Mouse (Mus musculus): ENCODE data around the gene Rbfox1.

DNA sequence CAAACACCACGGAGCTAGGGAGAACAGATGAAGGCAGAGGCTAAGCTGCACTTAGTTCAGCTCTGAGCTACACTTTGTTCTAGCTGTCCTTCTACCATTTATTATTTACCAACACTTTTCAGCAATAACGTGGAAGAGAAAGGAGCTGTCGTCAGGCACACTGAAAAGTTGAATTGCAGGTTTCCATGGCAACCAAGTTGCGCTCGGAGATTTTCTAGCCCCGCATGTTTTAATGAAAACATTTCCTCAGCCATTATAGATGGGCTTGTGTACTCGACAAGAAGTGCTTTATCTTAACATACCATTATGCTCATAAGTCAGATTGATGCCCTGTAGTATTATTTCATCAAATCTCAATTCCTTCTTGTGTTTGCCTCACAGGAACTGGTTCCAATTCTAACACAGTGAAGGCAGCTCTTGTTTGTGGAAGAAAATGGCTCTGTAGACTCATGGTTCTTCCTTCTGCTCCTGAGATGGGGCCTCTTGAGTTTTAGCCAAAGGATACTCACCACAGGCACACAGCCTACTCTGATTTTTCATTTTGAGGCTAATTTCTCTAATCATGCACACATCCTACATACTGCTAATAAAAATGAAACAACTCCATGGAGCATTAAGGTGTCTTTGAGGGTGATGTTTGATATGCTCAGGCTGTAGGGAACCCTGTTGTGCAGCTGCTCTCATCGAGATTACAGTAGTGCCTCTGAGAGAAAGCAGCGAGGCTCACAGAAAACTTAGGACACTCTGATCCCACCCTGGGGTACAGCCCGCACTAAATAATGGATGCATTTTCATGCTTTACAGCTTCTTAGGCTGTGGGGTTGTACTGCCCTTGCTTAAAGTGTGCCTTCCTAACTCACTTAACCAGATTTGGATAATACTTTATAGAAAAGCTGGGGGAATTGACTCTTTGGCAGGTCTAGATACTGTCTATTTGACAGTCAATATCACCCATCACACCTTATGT is 107.2 kb downstream of the Rbfox1 start:
- TF ChIP-seq CTCF (IDR thresholded peaks at IDR 0.05; ENCODE audit: low read depth, low read length) (no peak), POLR2A (IDR thresholded peaks at IDR 0.05; ENCODE audit: insufficient read depth, low read length) (no peak), EP300 (IDR thresholded peaks at IDR 0.05; ENCODE audit: insufficient read depth, low read depth, low read length) (no peak)
